Mouse (Mus musculus) frontal cortex, postnatal 10 days (tissue): Measurements from ENCODE around the gene Cdk5r2.

Experiments
- DNase-seq, 2 experiments: peaks; one replicate each; pipeline ENCODE4 v3.0.0; 2022; ENCODE audit warnings: low spot score in 2 of 2, mixed read lengths in 1 of 2

The Cdk5r2 gene

DNA sequence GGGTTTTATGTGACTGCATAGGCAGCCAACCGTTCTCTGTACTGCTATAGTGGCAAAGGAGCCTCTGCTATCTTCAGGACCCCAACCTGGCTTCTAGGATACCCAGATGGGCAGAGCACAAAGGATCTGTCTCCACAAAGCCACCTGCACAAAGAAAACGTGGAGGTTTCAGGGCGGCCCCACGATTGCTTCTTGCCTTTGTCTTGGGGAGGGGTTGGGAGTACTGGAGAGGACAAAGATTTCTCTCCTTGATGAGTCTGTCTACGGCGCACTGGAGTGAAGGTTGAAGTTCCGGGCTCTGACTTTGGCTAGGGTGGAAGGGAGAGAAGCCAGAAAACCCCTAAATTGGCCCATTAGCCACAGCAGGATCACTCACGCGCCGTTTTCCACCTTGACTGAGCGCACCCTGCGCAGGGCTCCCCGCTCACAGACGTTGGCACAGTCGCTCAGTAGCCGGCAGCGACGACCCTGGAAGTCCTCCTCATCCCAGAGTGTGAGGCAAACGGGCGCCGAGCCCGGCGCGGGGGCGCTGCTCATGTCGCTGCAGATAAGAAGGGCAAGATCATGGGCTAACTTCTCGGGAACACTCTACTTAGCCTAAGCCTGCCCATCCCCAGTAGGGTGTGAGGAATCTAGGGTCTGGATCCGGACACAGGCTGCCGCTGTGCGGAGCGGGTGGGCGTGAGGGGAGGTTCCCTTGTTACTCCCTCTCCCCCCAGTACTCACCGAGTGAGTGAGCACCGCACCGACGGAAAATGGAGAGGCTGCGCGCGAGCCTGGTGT lies 37.8 kb downstream of the Cdk5r2 start:
- DNase-seq, result no peak

DNA sequence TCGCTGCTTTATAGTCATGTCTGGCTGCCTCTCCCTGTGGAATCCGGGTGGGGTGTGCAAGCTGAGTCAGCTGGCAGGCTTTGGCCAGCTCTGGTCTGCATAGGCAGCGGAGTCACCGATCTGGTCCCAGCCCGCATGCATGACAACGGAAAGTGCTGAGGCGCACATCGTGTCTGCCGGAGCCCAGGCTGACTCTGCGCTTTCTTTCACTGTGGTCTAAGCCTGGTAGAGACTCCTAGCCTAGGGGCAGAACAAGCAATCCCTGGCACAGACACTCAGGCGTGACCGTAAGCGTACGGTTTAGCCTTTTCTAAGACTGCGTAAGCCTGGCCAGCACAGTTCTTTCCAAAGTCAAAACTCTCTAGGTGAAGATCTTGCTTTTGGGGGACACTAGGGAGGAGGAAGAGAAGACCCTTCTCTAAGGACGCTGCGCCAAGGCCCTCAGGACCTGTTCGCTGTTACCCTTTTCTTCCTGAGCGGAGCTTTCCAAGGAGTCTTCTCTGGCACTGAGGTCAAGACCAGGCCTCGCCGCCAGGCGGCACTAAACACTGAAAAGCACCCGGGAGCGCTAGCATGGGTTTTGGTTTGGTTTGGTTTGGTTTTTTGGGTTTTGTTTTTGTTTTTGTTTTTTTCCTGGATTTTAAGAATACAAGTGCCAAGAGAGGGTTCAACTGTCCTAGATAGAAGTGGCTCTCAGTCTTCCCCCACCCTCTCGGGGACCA lies 38.6 kb downstream of the Cdk5r2 start, which contains the start of gene Cryba2:
Gene Cryba2, minus strand, starts transcription at position 10 of the 722 bp plus-strand sequence.
- DNase-seq, result peak in 1 of 2 experiments; percentile 46

- DNase-seq, result peak in 1 of 2 experiments; percentile 54
Observed at GRCm38 (mm10) chr1:74894966-74895365, 40.2 kb downstream of the Cdk5r2 start.

DNA sequence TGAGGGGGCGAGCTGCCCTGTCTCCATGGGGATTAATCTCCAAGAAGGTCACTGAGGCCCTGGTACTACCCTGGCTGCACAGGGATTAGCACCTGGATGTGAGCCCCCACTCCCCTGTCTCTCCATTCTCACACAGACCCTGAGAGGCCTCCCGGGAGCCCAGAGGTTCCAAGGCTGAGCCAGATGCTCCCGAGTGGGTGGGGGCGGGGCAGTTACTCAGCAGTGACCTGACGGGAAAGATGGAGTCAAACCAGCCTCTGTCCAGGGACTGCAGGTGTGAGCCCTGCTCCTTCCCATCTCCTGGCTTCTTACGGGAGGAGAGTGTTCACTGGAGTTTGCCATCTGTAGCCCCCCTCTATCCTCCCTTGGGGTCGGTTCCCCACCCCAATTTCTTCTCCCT lies 43.2 kb downstream of the Cdk5r2 start:
- DNase-seq, result no peak

- no peak for DNase-seq
Observed at GRCm38 (mm10) chr1:74898656-74899431, 44.1 kb downstream of the Cdk5r2 start.

DNA sequence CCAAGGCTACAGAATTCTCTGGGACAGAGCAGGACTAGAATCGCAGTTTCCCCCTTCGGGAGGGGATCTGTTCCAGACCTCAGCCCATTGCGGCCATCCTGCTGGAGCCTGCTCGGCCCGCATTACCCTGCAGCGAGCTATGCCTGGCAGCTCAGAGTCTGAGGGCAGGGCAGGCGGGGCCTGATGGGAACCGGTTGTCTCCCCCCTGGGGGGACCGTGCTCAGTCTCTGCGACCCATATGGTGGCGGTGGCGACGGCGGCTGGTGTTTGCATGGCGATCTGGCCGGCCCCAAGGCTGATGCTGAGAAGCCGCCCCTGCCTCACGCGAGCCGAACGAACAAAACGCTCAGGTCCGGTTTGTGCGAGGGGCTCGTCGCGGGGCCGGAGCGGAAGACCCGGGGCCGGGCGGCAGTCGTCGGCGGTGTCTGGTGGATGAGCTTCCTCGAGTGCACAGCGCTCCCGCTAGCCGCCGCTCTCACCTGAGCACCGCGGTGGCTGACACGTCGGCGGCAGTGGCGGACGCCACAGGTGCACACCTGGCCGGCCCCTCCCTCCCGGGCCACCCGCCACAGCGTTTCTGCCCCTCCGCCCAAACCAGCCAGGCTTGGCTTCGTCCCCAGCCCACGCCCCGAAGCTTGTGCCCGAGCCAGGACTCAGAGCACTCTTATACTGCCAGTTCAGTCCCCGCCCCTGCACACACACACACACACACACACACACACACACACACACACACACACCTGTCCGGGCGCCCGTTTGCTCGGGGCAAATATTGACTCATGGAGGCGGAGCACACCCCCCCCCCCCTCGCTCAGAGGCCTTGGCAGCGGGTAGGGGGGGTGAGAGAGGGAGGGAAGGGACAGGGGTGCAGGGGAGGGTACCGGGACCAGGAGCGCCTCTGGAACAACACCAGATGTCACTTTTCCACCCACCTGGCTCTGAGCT lies 45.9 kb downstream of the Cdk5r2 start:
- no peak for DNase-seq

- peak in 1 of 2 experiments; percentile 45 for DNase-seq
Observed at GRCm38 (mm10) chr1:74901686-74902085, 47.0 kb downstream of the Cdk5r2 start.

DNA sequence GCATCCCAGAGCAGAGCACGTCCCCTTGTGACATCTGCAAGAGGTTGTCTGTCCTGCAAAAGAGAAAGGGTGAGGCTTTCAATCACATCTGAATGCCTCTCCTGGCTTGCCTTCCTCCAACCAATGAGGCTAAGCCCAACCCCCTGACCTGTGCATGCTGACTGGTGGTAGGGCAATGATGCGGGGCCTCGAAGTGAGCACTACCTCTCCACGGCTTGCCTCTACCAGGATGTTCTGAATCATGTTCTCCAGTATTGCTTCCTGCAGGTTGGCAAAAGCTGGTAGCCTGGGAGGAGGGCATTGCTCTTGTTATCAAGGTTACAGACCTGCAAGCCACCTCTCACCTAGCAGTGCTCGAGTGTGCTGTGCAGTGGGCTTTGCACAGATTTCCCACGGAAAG lies 47.5 kb downstream of the Cdk5r2 start:
- no peak for DNase-seq
